Mouse (Mus musculus) bone marrow, adult 2 months (tissue): ENCODE data around the gene Rab11b. TPM values are rescaled to one million over a fixed set of nuclear protein-coding genes. Genes with fewer than 3 reads are reported as not detected.
"Not testable (repeated sequence)": the region's sequence is repeated elsewhere in the genome, so short reads cannot be mapped to it uniquely, and the experiment has no call there.

ENCODE experiments used
- H3K27ac ChIP-seq: fragments of 200-500 bp; 2 replicates; pipeline ENCODE4 v1.5.1; 2012; ENCODE audit warnings: low read depth, mild to moderate bottlenecking, control low read depth, inconsistent platforms, low read length; ENCODE audit not compliant: control insufficient read depth, poor library complexity, insufficient read depth
- H3K4me1 ChIP-seq: fragments of 200-500 bp; 2 replicates; pipeline ENCODE4 v1.6.1; 2011; ENCODE audit warnings: low read length; ENCODE audit not compliant: control insufficient read depth, insufficient read depth
- H3K4me3 ChIP-seq: fragments of 200-500 bp; replicated peaks from 2 replicates; pipeline ENCODE3; 2011; ENCODE audit warnings: mild to moderate bottlenecking, low read depth, low read length, control low read depth; ENCODE audit not compliant: control insufficient read depth
- CTCF ChIP-seq: fragments of 200-500 bp; IDR thresholded peaks from 2 replicates; pipeline ENCODE4 v1.5.1; 2011; ENCODE audit warnings: low read length, control low read depth; ENCODE audit not compliant: control insufficient read depth, insufficient read depth
- POLR2A ChIP-seq: fragments of 200-500 bp; IDR thresholded peaks from 2 replicates; pipeline ENCODE4 v1.6.1; 2011; ENCODE audit warnings: low read depth, mild to moderate bottlenecking, control low read depth, low read length, borderline replicate concordance; ENCODE audit not compliant: control insufficient read depth
- WGBS: fragments of 180-500 bp; shearing (Covaris S2); methylation state at CpG from one replicate; pipeline ENCODE4 v1.1.7; 2018; 5-methylcytosine and 5-hydroxymethylcytosine counted together
- polyA plus RNA-seq: library from polyadenylated mRNA; stranded (reverse); fragments of >200 nt; gene quantifications from 2 replicates; pipeline ENCODE4 v1.2.4, GENCODE M21; 2011; ENCODE audit warnings: low replicate concordance; ENCODE audit not compliant: missing spikeins, insufficient read depth, insufficient read length

The Rab11b gene
- polyA plus RNA-seq, 1 experiment, result 45.8 TPM

DNA sequence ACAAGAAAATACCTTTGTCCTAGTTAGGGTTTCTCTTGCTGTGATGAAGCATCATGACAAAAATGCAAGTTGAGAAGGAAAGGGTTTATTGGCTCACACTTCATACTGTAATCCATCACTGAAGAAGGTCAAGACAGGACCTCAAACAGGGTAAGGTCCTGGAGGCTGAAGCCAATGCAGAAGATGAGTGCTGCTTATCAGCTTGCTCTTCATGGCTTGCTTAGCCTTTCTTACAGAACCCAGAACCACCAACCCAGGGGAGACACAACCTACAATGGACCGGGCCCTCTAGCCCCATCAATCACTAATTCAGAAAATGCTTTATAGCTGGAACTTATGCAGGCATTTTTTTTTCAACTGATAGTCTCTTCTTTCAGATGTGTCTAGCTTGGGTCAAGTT, 17.9 kb downstream of the Rab11b start:
- TF ChIP-seq CTCF (no peak), POLR2A (no peak)
- H3K4me1 ChIP-seq, result no peaks in the 10 kb centered on the region
- H3K4me3 ChIP-seq, result no peak overlapping the region
- 79% methylated on average over 1 of the region's 1 CpGs for WGBS
- no peak overlapping the region for H3K27ac ChIP-seq

GRCm38 (mm10) chr17:33733526-33733925, 26.8 kb downstream of the Rab11b start:
- H3K27ac ChIP-seq, H3K4me1 ChIP-seq, H3K4me3 ChIP-seq: not testable (repeated sequence)
- WGBS, result 73% methylated on average over 10 of the region's 10 CpGs

DNA sequence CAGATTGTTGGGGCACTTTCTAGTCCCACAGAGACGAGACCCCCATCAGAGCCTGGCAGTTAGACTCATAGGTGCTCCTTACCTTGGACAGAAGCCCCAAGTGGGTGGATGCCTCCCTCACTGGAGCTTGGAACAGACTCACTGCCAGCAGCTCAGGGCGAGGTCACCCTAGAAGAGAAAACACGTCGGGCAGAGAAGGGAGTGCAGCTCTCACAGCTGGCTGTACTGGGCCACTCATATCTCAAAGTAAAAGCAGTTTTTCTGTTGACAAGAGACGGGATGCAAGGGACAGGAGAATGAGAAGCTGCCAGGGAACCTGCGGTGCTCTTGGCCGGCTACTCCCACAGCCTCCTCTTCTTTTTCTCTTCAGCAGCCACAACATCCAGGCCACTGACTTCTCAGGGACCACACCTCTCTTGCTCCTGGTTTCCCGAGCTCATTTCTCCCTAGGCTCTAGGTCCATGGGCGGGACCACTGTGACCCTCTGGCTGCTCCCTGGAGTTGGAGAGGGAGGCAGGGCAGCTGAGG, 27.7 kb downstream of the Rab11b start:
- 66% methylated on average over 9 of the region's 9 CpGs for WGBS
- not testable (repeated sequence) for H3K4me1 ChIP-seq, H3K4me3 ChIP-seq, H3K27ac ChIP-seq

- WGBS, result 40% methylated on average over 2 of the region's 2 CpGs
- no peak overlapping the region for H3K27ac ChIP-seq
- TF ChIP-seq CTCF (no peak), POLR2A (no peak)
- no peaks in the 10 kb centered on the region for H3K4me1 ChIP-seq
- H3K4me3 ChIP-seq, result no peak overlapping the region
These were observed 31.1 kb downstream of the Rab11b start for GRCm38 (mm10) chr17:33729215-33729614.

DNA sequence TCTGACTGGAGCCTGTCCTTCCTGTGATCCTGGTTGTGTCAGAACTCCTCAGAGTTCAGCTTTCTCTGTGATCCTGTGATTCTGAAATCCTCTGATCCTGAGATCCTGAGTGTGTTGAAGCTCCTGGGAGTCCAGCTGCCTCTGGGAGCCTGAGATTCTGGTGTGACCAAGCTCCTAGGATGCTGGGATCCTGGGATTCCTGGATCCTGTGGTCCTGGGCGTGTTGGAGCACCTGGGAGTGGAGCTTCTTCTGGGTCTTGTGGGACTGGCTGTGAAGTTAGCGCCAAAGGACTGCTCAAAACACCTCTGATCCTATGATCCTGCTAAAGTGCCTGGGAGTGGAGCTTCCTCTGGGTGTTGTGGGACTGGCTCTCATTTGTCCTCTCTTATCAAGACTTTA, 31.9 kb downstream of the Rab11b start:
- WGBS, result 86% methylated on average over 2 of the region's 2 CpGs
- H3K4me3 ChIP-seq, result no peak overlapping the region
- no peak for TF ChIP-seq CTCF
- no peak for TF ChIP-seq POLR2A
- H3K27ac ChIP-seq, result no peak overlapping the region
- no peaks in the 10 kb centered on the region for H3K4me1 ChIP-seq

- H3K4me3 ChIP-seq, result no peak overlapping the region
- TF ChIP-seq CTCF (no peak), POLR2A (no peak)
- no peak overlapping the region for H3K27ac ChIP-seq
- 90% methylated on average over 7 of the region's 7 CpGs for WGBS
- no peaks in the 10 kb centered on the region for H3K4me1 ChIP-seq
These were observed 40.5 kb downstream of the Rab11b start for GRCm38 (mm10) chr17:33719736-33720378.

- no peak overlapping the region for H3K27ac ChIP-seq
- TF ChIP-seq POLR2A, result no peak
- TF ChIP-seq CTCF, result no peak
- H3K4me1 ChIP-seq, result no peaks in the 10 kb centered on the region
- H3K4me3 ChIP-seq, result peak overlapping the region; percentile 14
- WGBS, result 43% methylated on average over 10 of the region's 10 CpGs
These were observed 41.2 kb downstream of the Rab11b start for GRCm38 (mm10) chr17:33718944-33719725.

DNA sequence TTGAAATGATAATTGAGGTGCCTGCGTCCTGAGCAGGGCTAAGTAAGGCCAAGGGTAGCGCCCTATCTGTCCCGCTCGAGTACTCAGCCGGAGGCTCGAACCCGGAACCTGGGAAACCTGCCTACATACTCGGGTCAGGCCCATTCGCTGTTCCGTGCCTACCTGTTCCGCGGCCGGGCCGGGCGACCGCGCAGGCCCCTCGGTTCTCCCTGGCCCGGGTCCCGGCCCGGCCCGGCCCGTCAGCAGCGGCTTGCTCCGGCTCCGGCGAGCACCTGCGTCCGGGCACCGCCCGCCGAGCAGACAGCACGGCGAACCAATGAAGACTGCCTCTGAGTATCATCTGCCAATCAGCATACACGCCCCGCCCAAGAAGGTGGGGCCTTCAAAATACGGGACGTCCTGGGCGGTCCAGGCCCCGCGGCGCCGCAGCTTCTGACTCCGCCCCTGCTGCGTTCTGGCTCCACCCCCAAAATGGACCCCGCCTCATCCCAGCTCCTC, 41.9 kb downstream of the Rab11b start, which contains the start of gene March2:
Gene March2, minus strand, starts transcription at position 287 of the 498 bp plus-strand sequence.
- TF ChIP-seq POLR2A, result peak; percentile 78; the same call in 1 of the 2 replicates
- TF ChIP-seq CTCF, result no peak
- Histone ChIP-seq H3K27ac (peak within 1 kb of the TSS; percentile 39), H3K4me3 (peak within 1 kb of the TSS; percentile 84), H3K4me1 (no peaks in the 10 kb centered on the region)
- under 1% methylated on average over 46 of the region's 46 CpGs for WGBS
